Mouse (Mus musculus) frontal cortex, adult 2 months (tissue): ENCODE measurements around the gene Cdc37l1. TPM values are rescaled to one million over a fixed set of nuclear protein-coding genes. Genes with fewer than 3 reads are reported as not detected.
"Not testable (repeated sequence)": the region's sequence is repeated elsewhere in the genome, so short reads cannot be mapped to it uniquely, and the experiment has no call there.

Experiments
- DNase-seq, 2 experiments: peaks; one replicate each; pipeline ENCODE4 v3.0.0; 2022; ENCODE audit warnings: low spot score in 1 of 2; ENCODE audit errors: extremely low spot score in 1 of 2
- polyA plus RNA-seq: library from polyadenylated mRNA; depleted of rRNA; stranded (reverse); fragments of >200 nt; gene quantifications from 2 replicates; pipeline ENCODE4 v1.2.3, GENCODE M21; 2012

The Cdc37l1 gene
- polyA plus RNA-seq, 1 experiment, result 65.0 TPM

DNA sequence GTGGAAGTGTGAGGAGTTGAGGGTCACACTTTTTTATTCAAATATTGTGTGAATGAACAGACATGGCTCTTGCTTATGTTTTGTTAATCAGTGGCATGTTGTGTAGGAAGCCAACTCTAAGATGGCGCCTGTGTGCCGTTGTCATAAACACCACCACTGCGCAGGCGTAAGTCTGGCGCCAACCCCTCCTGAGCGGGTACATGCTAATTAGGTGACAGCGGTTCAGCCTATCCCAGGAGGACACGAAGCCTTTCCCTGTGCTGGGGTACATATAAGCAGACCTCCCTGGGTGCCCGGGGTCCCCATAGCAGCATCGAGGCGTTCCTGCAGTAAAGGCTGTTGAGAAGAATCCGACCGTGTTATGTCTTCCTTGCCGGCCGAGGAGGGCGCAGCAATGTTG is 10.2 kb downstream of the Cdc37l1 start:
- DNase-seq, result not testable (repeated sequence)

DNA sequence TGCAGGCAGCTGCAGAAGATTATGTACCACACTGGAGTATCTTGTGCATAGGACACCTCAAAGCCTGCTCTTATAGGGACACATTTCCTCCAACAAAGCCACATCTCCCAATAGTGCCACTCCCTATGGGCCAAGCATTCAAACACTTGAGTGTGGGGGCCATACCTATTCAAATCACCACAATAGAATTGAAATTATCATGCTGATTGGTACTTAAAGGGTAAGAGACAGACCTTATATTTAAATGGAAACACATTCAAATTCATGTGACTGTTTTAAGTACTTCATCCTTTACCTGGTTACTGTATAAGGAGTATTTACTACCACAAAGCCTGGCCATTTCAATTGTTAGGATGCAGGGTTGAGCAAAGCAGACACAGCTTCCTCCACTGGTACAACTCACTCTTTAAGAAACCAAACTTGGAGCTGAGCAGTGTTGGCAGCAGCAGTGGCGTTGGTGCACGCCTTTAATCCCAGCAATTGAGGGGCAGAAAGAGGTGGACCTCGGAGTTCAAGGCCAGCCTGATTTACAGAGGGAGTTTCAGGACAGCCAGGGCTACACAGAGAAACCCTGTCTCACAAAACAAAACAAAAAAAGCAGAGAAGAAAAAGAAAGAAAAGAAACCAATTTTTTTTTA is 18.0 kb downstream of the Cdc37l1 start:
- no peak for DNase-seq

DNA sequence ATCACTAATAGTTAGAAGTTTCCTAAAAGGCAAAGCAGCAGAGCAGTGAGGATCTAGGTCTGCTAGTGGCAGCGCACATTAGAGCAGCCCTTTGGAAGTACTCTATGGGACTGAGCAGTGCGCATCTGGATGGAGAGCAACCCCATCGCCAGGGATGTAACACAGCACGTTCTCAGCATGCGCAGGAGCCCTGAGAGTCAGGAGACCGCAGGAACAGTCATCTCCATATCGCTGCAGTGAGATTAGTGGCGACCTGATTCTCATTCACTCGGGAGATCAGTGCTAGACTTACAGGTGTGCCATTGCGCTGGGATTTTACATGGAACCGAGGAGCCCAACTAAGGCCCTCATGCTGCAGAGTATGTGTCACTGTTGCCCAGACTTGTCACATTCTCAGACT is 18.9 kb downstream of the Cdc37l1 start:
- no peak for DNase-seq

DNA sequence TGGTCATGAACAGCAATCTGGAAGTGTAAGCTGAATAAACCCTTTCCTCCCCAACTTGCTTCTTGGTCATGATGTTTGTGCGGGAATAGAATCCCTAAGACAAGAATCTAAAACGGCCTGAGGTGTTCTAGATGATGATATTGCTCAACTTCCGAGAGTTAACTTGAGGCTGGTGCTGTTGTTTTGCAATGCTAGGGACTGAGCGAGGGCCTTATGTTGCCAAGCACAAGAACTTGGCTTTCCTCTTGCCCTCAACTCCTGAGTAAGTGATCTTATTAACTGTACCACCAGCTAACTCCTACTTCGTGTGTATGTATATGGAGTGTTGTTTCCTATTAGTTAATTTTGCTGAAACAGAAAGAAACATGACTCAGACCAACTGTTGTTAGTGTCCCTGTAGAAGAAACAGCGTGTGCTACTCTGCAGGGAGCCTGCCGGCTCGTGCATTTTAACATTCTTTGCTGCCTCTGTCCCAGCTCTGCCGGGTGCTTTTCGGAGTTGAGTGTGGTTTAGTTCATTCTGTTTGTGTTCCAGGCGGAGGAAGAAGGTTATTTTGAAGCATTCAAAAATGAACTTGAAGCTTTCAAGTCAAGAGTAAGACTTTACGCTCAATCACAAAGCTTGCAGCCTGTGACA is 21.3 kb downstream of the Cdc37l1 start:
- DNase-seq, result no peak

DNA sequence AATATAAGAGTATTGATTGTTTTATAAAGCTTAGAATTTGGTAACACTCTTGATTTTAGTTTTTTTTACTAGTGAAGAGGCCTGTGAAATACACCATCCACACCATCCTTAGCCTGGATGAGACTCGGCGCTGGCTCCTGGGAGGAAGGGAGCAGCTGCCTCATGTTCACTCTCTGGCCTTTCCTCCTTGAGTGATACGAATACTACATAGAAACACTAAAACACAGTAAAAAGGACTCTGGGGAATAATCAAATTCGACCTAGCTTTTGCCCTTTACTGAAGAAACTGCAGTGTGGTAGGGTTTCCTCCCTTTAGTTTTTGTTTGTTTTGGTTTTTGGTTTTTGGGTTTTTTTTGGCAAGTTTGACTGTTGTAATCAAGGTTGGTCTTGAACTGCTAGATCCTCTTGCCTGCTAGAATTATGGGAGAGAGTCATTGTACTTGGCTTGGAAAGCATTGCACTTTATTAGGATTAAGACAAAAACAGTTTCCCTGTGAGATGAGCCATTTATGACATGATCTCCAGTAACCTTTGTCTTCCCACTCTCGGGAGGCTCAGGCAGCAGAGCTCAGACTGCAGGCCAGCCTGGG is 24.4 kb downstream of the Cdc37l1 start:
- no peak for DNase-seq

DNA sequence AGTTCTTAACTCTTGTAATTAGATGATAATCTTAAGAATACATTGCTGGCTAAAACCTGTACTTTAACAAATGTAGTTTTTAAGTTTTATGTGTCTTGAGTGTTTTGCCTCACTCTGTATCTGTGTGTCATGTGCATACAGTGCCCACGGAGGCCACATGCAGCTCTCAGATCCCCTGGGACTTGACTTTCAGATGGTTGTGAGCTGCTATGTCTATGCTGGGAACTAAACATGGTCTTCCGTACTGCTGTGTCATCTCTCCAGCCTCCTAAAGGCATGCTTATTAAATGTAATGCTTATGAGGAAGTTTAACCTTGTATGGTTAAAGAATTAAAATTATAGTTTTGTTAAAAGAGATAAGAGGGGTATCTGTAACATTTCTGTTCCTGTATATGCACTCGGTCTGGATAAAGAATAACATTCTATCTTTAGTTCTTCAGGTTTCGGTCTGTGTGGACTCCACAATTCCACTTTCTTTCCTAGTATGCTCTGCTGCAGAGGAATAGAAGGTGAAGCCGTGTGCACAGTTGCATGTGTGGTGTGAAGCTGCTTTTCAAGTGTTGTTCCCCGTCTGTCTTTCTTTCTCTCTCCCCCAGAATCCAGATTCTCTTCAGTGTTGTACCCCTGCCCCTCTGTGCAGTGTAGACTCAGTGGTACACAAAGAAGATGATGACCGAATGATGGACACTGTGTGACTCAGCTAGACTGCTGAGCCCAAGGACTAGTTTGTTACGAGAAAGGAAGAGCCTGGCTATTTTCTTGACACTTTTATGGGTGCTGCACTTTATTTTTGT is 25.5 kb downstream of the Cdc37l1 start:
- no peak for DNase-seq

DNA sequence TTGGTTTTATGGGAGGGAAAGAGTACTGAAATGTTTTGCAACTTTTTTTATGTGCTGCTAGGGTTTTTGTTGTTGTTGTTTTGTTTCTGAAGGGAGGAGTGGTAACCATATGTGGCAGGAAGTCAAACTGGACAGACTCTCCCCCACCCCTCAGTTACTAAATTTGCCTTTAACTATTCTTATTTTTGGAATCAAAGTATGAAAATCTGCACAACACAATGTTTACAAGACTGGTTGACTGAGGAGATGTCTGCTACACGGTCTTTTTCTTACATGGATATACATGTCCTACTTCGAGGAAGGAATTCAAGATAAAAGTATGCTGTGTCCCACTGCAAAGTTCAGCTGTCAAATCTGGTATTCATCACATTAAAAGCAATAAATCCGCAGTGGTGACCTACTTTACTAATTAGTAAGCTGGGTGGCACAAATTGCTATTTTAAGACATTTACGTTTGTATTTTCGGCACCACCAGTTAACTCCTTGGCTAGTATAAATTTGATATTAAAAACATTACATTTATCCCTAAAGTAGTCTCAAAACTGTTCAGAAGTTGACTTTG is 26.1 kb downstream of the Cdc37l1 start:
- DNase-seq, result no peak

DNA sequence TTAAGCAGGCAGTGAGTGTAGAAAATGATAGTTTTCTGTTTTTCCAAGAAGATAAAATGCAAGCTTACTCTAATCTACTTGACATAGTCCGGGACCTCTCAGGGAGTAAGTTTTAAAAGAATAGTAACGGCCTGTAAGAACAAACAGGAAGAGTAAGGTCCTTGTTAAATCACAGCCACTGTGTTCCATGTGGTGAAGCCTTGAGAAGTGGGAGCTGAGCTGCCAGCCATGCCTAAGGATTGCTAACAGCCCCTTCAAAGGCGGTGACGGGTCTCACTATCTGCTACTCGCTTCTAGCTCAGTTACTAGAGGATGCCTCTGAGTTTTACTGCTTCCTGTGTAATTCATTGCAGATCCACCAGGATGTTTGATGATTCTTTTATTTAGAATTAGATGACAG is 26.6 kb downstream of the Cdc37l1 start:
- DNase-seq, result no peak

DNA sequence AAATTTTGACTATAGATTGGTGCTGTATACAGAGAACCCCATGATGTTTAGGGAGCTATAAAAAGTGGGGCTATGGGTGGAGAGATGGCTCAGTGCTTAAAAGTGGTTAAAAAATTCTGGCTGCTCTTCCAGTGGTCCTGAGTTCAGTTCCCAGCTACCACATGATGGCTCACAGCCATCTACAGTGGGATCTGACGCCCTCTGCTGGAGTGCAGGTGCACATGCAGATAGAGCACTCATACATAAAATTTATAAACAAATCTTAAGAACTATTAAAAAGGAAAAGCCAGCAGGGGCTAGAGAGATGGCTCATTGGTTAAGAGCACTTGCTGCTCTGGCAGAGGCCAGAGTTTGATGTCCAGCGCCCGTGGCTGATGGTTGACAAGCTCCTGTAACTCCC is 29.5 kb downstream of the Cdc37l1 start:
- DNase-seq, result no peak

DNA sequence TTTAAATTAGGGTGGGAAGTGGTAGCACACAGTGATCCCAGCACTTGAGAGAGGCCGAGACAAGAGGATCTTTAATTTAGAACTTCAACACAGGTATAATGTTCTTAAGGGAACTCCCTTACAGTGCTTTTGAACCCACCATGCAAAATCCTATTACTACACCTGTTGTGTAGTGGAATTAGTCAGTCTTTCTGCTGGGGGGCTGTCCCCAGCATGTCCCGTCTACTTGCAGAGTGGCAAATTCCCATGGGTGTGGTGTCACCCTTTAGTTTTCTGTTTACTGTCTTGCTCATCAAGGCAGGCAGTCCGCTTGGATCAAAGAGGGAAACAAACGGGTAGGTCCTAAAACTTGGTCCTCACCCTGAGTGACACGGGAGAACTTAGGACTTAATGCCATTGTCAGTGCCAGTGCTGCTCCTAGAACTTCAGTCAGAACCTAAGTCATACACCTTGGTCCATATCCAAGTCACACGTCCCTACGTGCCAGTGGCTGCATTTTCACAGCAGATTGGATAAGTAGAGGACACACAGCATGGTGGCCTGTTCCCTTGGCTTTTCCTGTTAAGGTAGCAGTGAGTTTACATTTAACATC is 31.7 kb downstream of the Cdc37l1 start:
- no peak for DNase-seq

DNA sequence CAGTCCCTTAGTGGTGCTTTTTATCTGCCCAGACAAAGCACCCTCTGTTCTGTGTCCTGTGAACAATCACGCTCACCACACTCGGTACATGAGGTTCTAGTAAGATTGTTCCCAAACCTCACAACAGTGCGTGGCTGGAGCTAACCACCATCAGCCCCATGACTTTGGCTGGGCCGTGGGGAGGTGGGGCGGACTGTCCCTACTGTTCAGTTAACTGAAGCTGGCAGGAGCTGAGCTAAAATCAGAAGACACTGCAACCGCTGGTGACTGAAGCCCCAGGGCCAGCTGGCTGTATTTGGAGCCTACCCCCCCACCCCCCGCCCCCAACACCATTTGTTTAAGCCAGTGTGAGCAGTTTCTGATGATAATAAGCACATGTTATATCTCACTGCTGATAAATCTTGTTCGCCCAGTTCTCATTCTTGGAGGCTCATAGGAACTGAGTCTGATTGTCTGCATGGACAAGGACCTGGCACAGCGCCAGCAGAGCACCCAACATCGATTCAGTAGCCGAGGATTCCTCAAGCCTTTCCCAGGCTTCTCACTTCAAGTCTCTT is 34.3 kb downstream of the Cdc37l1 start:
- no peak for DNase-seq

DNA sequence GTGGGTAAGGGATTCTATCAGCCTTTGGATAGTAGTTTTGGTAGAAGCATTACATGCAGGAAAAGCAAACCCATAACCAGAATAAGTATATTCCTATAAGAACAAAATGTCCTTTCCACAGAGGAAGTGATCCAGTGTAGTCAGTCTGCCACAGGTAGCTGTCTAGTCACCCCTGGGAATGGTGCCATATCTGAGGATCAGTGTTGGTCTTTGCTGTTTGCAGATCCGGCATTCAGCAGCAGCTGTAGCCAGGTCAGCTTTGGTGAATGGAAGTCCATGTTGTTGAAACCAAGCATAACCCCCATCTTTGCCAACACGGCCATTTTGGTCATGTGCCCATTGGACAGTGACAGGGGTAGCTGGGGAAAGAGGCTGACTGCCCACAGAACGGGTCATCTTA is 41.6 kb downstream of the Cdc37l1 start:
- DNase-seq, result no peak

DNA sequence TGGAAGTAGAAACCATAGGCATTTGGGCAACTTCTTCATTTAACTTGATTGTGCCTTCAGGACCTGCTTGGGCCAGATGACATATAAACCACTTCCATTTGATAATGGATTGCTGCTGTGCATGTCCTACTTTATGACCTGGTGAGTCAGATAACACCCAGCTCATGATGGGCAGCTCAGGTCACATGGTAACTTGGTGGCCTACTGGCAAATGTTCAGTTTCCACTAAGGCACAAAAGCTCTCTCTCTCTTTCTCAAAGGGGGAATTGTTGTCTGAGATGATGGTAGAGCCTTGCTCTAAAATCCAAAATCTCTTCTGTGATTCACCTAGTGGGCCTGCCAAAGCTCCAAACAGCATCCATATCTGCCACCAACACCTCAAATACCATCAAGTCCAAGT is 42.5 kb downstream of the Cdc37l1 start:
- no peak for DNase-seq

DNA sequence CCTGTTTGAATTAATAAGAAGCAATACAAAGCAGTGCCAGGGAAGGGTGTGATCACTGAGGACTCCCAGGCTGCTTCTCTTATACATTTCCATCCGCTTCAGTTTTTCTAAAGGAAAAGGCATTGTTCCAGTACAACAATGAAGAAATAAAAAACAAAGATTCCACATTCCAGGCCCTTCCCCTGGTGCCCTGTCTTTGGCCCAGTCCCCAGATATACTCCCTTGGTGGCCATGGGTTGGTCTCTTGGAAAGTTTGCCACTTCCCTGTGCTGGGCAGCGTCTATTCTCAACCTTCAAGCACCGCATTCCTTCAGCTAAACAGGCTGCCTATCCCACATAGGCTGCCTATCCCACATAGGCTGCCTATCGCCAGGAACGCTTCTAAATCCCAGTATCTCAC is 46.9 kb downstream of the Cdc37l1 start:
- no peak for DNase-seq

DNA sequence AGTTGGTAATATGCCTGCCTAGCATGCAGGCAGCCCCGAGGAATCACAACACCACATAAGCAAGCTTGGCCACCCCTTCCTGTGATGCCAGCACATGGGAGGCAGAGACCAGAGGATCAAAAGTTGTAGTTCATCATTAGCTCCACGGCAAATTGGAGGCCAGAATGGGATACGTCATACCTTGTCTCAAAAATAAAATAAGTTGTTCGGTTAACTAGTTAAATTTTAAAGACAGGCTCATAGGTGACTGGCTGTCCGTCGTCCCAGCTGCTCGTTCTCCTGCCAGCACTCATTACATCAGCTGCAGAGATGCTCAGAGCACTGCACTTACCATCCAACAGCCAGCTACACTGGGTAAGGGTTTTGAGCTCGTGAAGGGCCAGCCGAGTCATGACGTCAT is 47.4 kb downstream of the Cdc37l1 start:
- DNase-seq, result no peak

DNA sequence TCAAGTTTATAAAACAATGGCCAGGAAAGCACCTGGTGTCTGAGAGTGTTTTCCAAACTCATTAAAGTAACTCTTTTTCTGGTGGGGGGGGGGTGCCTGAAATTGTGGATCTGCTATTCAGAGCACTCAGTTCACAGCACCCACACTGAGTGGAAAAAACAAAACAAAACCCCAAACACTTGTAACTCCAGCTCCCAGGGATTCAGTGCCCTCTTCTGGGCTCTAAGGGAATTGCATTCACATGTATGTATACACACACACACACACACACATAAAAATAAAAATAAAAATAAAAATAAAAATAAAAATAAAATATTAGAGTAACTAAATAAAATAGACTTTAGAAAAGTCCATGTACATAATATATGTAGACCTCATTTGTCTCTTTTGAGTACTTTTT is 49.2 kb downstream of the Cdc37l1 start:
- no peak for DNase-seq

DNA sequence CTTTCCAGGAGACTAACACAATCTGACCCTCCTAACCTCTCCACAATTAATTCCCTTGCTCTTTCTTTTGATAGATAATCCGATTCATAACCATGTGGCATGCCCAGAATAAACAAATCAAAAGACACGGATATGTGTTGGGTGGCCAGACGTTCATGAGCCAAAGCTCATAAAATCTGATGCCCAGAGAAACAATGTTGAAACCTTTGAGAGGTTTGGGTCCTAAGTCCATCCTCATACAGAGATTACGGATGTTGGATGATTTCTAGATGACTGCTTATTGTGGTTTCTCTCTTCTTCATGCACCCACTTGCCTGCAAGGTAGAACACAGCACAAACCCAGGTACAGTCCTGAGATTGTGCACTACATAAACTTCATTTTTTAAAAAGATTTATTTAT is 50.1 kb downstream of the Cdc37l1 start:
- DNase-seq, result no peak

DNA sequence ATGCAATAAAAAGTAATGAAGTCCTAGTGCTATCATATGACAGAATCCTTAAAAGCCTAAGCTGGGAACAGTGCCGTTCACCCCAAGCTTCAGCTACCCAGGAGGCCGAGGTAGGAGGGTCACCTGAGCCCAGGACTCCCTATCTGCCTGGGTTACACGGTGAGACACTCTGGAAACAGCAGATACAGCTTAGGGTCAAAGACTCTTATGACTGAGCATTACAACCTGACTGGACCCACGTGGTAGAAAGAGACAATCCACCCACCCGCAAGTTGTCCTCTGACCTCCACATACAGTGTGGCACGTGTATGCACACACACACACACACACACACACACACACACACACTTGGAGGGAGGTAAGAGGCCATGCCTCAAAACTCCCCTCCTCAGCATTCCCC is 52.0 kb downstream of the Cdc37l1 start:
- no peak for DNase-seq

DNA sequence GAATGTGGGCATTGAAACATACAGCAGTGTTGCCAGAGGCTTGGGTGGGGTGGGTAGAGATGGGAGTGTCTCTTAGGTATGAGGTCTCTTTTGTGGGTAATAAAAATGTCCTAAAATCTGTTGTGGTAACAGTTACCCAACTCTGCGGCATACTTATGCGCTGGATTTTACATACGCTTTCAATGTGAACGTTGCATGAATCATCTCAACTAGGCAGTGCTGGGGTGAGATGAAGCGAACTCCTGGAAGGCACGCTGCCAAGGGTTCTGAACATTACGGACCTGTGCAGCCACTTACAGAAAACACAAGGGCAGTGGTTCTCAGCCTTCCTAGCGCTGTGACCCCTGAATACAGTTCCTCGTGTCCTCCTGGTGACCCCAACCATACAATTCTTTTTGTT is 52.5 kb downstream of the Cdc37l1 start:
- DNase-seq, result no peak

DNA sequence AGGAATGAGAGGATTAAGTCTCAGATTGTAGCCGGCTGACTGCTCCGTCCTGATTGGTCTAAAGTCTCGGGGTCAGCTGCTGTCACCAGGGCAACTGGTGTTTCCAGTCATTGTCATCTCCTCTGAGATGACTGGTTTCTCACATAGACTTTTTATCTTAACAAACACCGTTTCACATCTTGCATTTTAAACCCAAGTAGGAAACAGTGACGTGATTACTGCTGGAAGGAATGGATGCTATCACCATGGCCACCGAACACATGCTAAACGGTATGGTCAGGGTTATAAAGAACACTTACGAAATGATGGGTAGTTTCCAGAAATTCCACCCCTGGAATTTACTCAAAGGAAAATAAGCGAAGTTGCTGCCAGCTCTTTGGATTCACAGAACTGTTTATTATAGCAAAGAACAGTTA is 54.2 kb downstream of the Cdc37l1 start:
- DNase-seq, result no peak

DNA sequence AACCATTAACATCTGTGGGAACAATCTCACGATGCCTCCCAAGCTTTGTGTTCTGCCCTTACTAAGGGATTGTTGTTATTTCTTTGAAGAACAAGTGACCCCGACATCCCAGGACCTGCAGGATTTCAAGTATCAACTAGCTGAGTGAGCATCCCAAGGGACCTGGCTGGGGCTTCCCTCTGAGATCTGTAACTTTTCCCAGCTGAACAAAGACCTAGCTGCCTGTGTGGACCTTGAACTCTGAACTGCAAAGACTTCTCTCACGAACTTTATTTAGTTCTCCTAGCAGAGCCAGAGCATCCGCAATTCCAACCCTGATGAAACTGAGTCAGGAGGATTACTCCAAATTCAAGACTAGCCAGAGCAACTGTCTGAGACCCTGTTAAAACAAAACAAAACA is 55.2 kb downstream of the Cdc37l1 start:
- no peak for DNase-seq
